Mouse (Mus musculus) liver, embryonic 14.5 days (tissue): ENCODE measurements around the gene Elmo2.

ENCODE experiments used
- CTCF ChIP-seq: IDR thresholded peaks from 2 replicates; pipeline ENCODE4 v1.5.1; 2016; ENCODE audit warnings: antibody characterized with exemption, low read depth, control low read depth
- EP300 ChIP-seq: IDR thresholded peaks from 2 replicates; pipeline ENCODE4 v1.6.1; 2016; ENCODE audit warnings: antibody characterized with exemption, low read depth

- no peak for TF ChIP-seq EP300
- no peak for TF ChIP-seq CTCF
These were observed 22.8 kb downstream of the Elmo2 start for GRCm38 (mm10) chr2:165303354-165304012.
